Mouse (Mus musculus) MEL (cell line): ENCODE results near the gene Dnajc9. TPM values are rescaled to one million over a fixed set of nuclear protein-coding genes. Genes with fewer than 3 reads are reported as not detected.

Experiments used
- DNase-seq: peaks from one replicate; pipeline ENCODE4 v3.0.0; 2011; ENCODE audit warnings: low read depth, low spot score
- H3K27ac ChIP-seq: 2 replicates; pipeline ENCODE4 v1.5.1; 2012; ENCODE audit warnings: low read depth, mild to moderate bottlenecking, control low read depth, low read length, moderate library complexity; ENCODE audit not compliant: control insufficient read depth
- H3K27me3 ChIP-seq, 2 experiments: fragments of 150-350 bp in 1 of 2; sonication (generic) in 1 of 2; 2 replicates each; pipeline ENCODE4 v1.6.1; 2012; ENCODE audit warnings: low read length in 2 of 2, mild to moderate bottlenecking in 2 of 2, improper control_type of control experiment in 1 of 2, moderate library complexity in 1 of 2; ENCODE audit not compliant: insufficient read depth in 2 of 2, control insufficient read depth in 1 of 2
- H3K36me3 ChIP-seq, 2 experiments: 2 replicates each; pipeline ENCODE4 v1.6.1; 2012 to 2014; ENCODE audit warnings: low read length in 2 of 2, improper control_type of control experiment in 1 of 2, inconsistent platforms in 1 of 2, mild to moderate bottlenecking in 1 of 2; ENCODE audit not compliant: insufficient read depth in 2 of 2, control insufficient read depth in 1 of 2
- H3K4me1 ChIP-seq, 2 experiments: fragments of 150-350 bp in 1 of 2; sonication (generic) in 1 of 2; 2 replicates each; pipeline ENCODE4 v1.6.1; 2012; ENCODE audit warnings: low read length in 2 of 2, improper control_type of control experiment in 1 of 2, mild to moderate bottlenecking in 1 of 2; ENCODE audit not compliant: insufficient read depth in 2 of 2, control insufficient read depth in 1 of 2
- H3K4me3 ChIP-seq, 2 experiments: fragments of 150-350 bp in 1 of 2; sonication (generic) in 1 of 2; 2 replicates each; pipeline ENCODE4 v1.5.1; 2012; ENCODE audit warnings: low read depth in 2 of 2, low read length in 2 of 2, mild to moderate bottlenecking in 2 of 2, moderate library complexity in 2 of 2, control low read depth in 1 of 2, improper control_type of control experiment in 1 of 2; ENCODE audit not compliant: control insufficient read depth in 1 of 2, insufficient read depth in 1 of 2
- H3K79me2 ChIP-seq: 2 replicates; pipeline ENCODE4 v1.6.1; 2012; ENCODE audit warnings: mild to moderate bottlenecking, low read length, moderate library complexity; ENCODE audit not compliant: control insufficient read depth, poor library complexity, insufficient read depth
- H3K9ac ChIP-seq: 2 replicates; pipeline ENCODE4 v1.6.1; 2012; ENCODE audit warnings: low read depth, mild to moderate bottlenecking, control low read depth, low read length, moderate library complexity; ENCODE audit not compliant: control insufficient read depth, poor library complexity, severe bottlenecking
- H3K9me3 ChIP-seq: fragments of 150-350 bp; sonication (generic); replicated peaks from 2 replicates; pipeline ENCODE4 v1.6.1; 2012; ENCODE audit warnings: mild to moderate bottlenecking, low read length, improper control_type of control experiment, moderate library complexity; ENCODE audit not compliant: insufficient read depth
- BHLHE40 ChIP-seq: IDR thresholded peaks from 2 replicates; pipeline ENCODE4 v1.6.1; 2012; ENCODE audit warnings: low read depth, mild to moderate bottlenecking, inconsistent platforms, low read length, improper control_type of control experiment, borderline replicate concordance
- CHD1 ChIP-seq: IDR thresholded peaks from 2 replicates; pipeline ENCODE4 v1.6.1; 2012; ENCODE audit warnings: low read depth, mild to moderate bottlenecking, inconsistent platforms, low read length, improper control_type of control experiment
- EP300 ChIP-seq, 2 experiments: IDR thresholded peaks; 2 replicates each; pipeline ENCODE4 v1.6.1; 2011; ENCODE audit warnings: improper control_type of control experiment in 2 of 2, low read length in 2 of 2, low read depth in 1 of 2, mild to moderate bottlenecking in 1 of 2
- ETS1 ChIP-seq: IDR thresholded peaks from 2 replicates; pipeline ENCODE4 v1.6.1; 2012; ENCODE audit warnings: low read depth, mild to moderate bottlenecking, inconsistent platforms, low read length, improper control_type of control experiment, moderate library complexity
- GABPA ChIP-seq: IDR thresholded peaks from 2 replicates; pipeline ENCODE4 v1.6.1; 2012; ENCODE audit warnings: low read depth, mild to moderate bottlenecking, inconsistent platforms, low read length, improper control_type of control experiment, moderate library complexity
- GATA1 ChIP-seq: IDR thresholded peaks from 2 replicates; pipeline ENCODE4 v1.6.1; 2011; ENCODE audit warnings: low read depth, low read length, improper control_type of control experiment
- HCFC1 ChIP-seq: IDR thresholded peaks from 2 replicates; pipeline ENCODE4 v1.6.1; 2012; ENCODE audit warnings: low read depth, mild to moderate bottlenecking, inconsistent platforms, low read length, improper control_type of control experiment, moderate library complexity
- JUND ChIP-seq: IDR thresholded peaks from 2 replicates; pipeline ENCODE4 v1.6.1; 2011; ENCODE audit warnings: low read depth, mild to moderate bottlenecking, improper control_type of control experiment, low read length
- MAX ChIP-seq: IDR thresholded peaks from 2 replicates; pipeline ENCODE4 v1.6.1; 2011; ENCODE audit warnings: low read length, improper control_type of control experiment
- MAZ ChIP-seq: IDR thresholded peaks from 2 replicates; pipeline ENCODE4 v1.6.1; 2012; ENCODE audit warnings: low read depth, mild to moderate bottlenecking, inconsistent platforms, low read length, improper control_type of control experiment
- MEF2A ChIP-seq: IDR thresholded peaks from 2 replicates; pipeline ENCODE4 v1.6.1; 2014; ENCODE audit warnings: low read depth, mild to moderate bottlenecking, inconsistent platforms, low read length, improper control_type of control experiment; ENCODE audit not compliant: poor library complexity, insufficient replicate concordance, severe bottlenecking; ENCODE audit errors: extremely low read depth
- MXI1 ChIP-seq: IDR thresholded peaks from 2 replicates; pipeline ENCODE4 v1.6.1; 2011; ENCODE audit warnings: mild to moderate bottlenecking, low read depth, low read length, improper control_type of control experiment
- MYB ChIP-seq: IDR thresholded peaks from 2 replicates; pipeline ENCODE4 v1.6.1; 2011; ENCODE audit warnings: mild to moderate bottlenecking, low read depth, low read length, improper control_type of control experiment
- NELFE ChIP-seq: IDR thresholded peaks from 2 replicates; pipeline ENCODE4 v1.6.1; 2011; ENCODE audit warnings: low read depth, low read length, improper control_type of control experiment
- POLR2A ChIP-seq, 2 experiments: IDR thresholded peaks; 2 replicates each; pipeline ENCODE4 v1.6.1; 2011 to 2012; ENCODE audit warnings: low read length in 2 of 2, mild to moderate bottlenecking in 2 of 2, control low read depth in 1 of 2, improper control_type of control experiment in 1 of 2, low read depth in 1 of 2, moderate library complexity in 1 of 2; ENCODE audit not compliant: control insufficient read depth in 1 of 2, insufficient read depth in 1 of 2, poor library complexity in 1 of 2
- POLR2AphosphoS2 ChIP-seq: IDR thresholded peaks from 2 replicates; pipeline ENCODE4 v1.6.1; 2011; ENCODE audit warnings: low read length, improper control_type of control experiment
- RAD21 ChIP-seq: IDR thresholded peaks from 2 replicates; pipeline ENCODE4 v1.6.1; 2011; ENCODE audit warnings: mild to moderate bottlenecking, low read depth, low read length, improper control_type of control experiment
- RCOR1 ChIP-seq: IDR thresholded peaks from 2 replicates; pipeline ENCODE4 v1.6.1; 2012; ENCODE audit warnings: low read depth, mild to moderate bottlenecking, inconsistent platforms, low read length, improper control_type of control experiment
- SIN3A ChIP-seq: IDR thresholded peaks from 2 replicates; pipeline ENCODE4 v1.6.1; 2012; ENCODE audit warnings: low read length, improper control_type of control experiment, inconsistent platforms
- SMC3 ChIP-seq: IDR thresholded peaks from 2 replicates; pipeline ENCODE4 v1.6.1; 2011; ENCODE audit warnings: low read depth, low read length, improper control_type of control experiment
- TBP ChIP-seq: IDR thresholded peaks from 2 replicates; pipeline ENCODE4 v1.8.0; 2011; ENCODE audit warnings: low read depth, low read length, improper control_type of control experiment
- TCF12 ChIP-seq: IDR thresholded peaks from 2 replicates; pipeline ENCODE4 v1.6.1; 2014; ENCODE audit warnings: low read depth, mild to moderate bottlenecking, inconsistent platforms, low read length, improper control_type of control experiment, moderate library complexity
- USF2 ChIP-seq, 2 experiments: IDR thresholded peaks; 2 replicates each; pipeline ENCODE4 v1.6.1; 2011 to 2012; ENCODE audit warnings: improper control_type of control experiment in 2 of 2, low read length in 2 of 2, borderline replicate concordance in 1 of 2, inconsistent platforms in 1 of 2, low read depth in 1 of 2, mild to moderate bottlenecking in 1 of 2; ENCODE audit not compliant: insufficient read depth in 1 of 2
- ZC3H11A ChIP-seq: IDR thresholded peaks from 2 replicates; pipeline ENCODE4 v1.6.1; 2012; ENCODE audit warnings: low read depth, mild to moderate bottlenecking, inconsistent platforms, low read length, improper control_type of control experiment
- ZKSCAN1 ChIP-seq: IDR thresholded peaks from 2 replicates; pipeline ENCODE4 v1.6.1; 2012; ENCODE audit warnings: low read depth, mild to moderate bottlenecking, inconsistent platforms, low read length, improper control_type of control experiment, moderate library complexity
- ZMIZ1 ChIP-seq: IDR thresholded peaks from 2 replicates; pipeline ENCODE4 v1.6.1; 2012; ENCODE audit warnings: low read depth, mild to moderate bottlenecking, inconsistent platforms, low read length, improper control_type of control experiment, moderate library complexity
- ZNF384 ChIP-seq: IDR thresholded peaks from 2 replicates; pipeline ENCODE4 v1.6.1; 2012; ENCODE audit warnings: low read depth, mild to moderate bottlenecking, inconsistent platforms, low read length, improper control_type of control experiment
- polyA plus RNA-seq, 2 experiments: library from polyadenylated mRNA; stranded (reverse) in 1 of 2; unstranded in 1 of 2; fragments of >175 nt in 1 of 2; fragments of >200 nt in 1 of 2; gene quantifications; 2 replicates each; pipeline versions ENCODE4 v1.2.1 to v1.2.4; 2012; ENCODE audit warnings: low replicate concordance in 2 of 2, low read depth in 1 of 2; ENCODE audit not compliant: insufficient read length in 2 of 2, insufficient read depth in 1 of 2, missing spikeins in 1 of 2
- total RNA-seq: library from RNA; depleted of rRNA; stranded (reverse); fragments of 300-350 nt; gene quantifications from 2 replicates; pipeline ENCODE4 v1.2.3, GENCODE M21; 2012

The Dnajc9 gene
- total and polyA plus RNA-seq, 3 experiments = 114 to 385 (median 138) TPM

GRCm38 (mm10) chr14:20436976-20437375 is 48.3 kb upstream of the Dnajc9 start:
- TF ChIP-seq MEF2A (no peak), CHD1 (no peak), GABPA (no peak), SIN3A (no peak), POLR2A (IDR thresholded peaks at IDR 0.05; ENCODE audit: control insufficient read depth in 1 of 2, insufficient read depth in 1 of 2, low read depth in 1 of 2, low read length in 2 of 2, poor library complexity in 1 of 2) (no peak), JUND (no peak), EP300 (IDR thresholded peaks at IDR 0.05; ENCODE audit: low read depth in 1 of 2, low read length in 2 of 2) (no peak), MXI1 (no peak), MYB (no peak), ZMIZ1 (no peak), TCF12 (no peak), ZNF384 (no peak), HCFC1 (no peak), MAX (no peak), TBP (no peak), RCOR1 (no peak), ZKSCAN1 (no peak), SMC3 (no peak), ZC3H11A (no peak), NELFE (no peak)
- Histone ChIP-seq H3K9me3 (no peaks in the 10 kb centered on the region), H3K4me1 (no peaks in the 10 kb centered on the region), H3K27ac (no peak overlapping the region), H3K9ac (no peak overlapping the region), H3K79me2 (no peaks in the 10 kb centered on the region), H3K27me3 (no peaks in the 10 kb centered on the region), H3K4me3 (no peak overlapping the region), H3K36me3 (no peaks in the 10 kb centered on the region)
- no peak for DNase-seq

GRCm38 (mm10) chr14:20432420-20432819 is 43.7 kb upstream of the Dnajc9 start:
- no peak for DNase-seq
- H3K9me3 ChIP-seq = no peaks in the 10 kb centered on the region
- no peaks in the 10 kb centered on the region for H3K36me3 ChIP-seq
- H3K4me3 ChIP-seq = no peak overlapping the region
- TF ChIP-seq EP300 (IDR thresholded peaks at IDR 0.05; ENCODE audit: low read depth in 1 of 2, low read length in 2 of 2) (no peak), POLR2AphosphoS2 (no peak), ETS1 (no peak), NELFE (no peak), MXI1 (no peak), MAX (no peak), MAZ (no peak), HCFC1 (no peak), ZNF384 (no peak), GATA1 (no peak), BHLHE40 (no peak), SMC3 (no peak), USF2 (IDR thresholded peaks at IDR 0.05; ENCODE audit: borderline replicate concordance in 1 of 2, insufficient read depth in 1 of 2, low read depth in 1 of 2, low read length in 2 of 2) (no peak), RAD21 (no peak), POLR2A (IDR thresholded peaks at IDR 0.05; ENCODE audit: control insufficient read depth in 1 of 2, insufficient read depth in 1 of 2, low read depth in 1 of 2, low read length in 2 of 2, poor library complexity in 1 of 2) (no peak), GABPA (no peak), MEF2A (no peak), MYB (no peak)
- no peaks in the 10 kb centered on the region for H3K27me3 ChIP-seq
- H3K4me1 ChIP-seq = no peaks in the 10 kb centered on the region
- H3K27ac ChIP-seq = no peak overlapping the region
- no peak overlapping the region for H3K9ac ChIP-seq
- H3K79me2 ChIP-seq = no peaks in the 10 kb centered on the region
